Mouse (Mus musculus): ENCODE data around the gene Banf2. TPM values are rescaled to one million over a fixed set of nuclear protein-coding genes. Genes with fewer than 3 reads are reported as not detected.

Gene Banf2
- not detected in 2 replicates for total RNA-seq (2017)

DNA sequence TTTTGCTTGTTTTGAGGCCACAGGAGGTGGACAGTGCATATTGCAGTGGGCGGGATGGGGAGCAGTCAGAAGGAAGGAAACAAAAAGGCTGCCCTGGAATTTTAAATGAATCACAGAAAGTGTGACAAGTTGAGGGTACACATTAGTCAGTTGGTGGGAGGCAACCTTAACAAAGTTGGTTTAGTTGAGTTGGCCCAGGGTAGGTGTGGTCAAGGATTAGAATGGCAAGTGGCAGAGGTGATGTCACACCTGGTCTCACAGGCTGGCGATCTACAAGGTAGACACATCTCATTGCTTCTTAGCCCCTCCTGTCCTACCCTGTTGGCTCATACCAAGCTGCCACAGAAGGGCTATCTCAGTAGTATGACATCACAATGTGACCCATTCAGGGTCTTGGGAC is at the start of gene Banf2:
TSS of gene Banf2 (plus strand) at position 396 of the 400 bp plus-strand sequence.
- ATAC-seq (replicated peaks; ENCODE audit: low read depth, poor library complexity, severe bottlenecking) = no peak

DNA sequence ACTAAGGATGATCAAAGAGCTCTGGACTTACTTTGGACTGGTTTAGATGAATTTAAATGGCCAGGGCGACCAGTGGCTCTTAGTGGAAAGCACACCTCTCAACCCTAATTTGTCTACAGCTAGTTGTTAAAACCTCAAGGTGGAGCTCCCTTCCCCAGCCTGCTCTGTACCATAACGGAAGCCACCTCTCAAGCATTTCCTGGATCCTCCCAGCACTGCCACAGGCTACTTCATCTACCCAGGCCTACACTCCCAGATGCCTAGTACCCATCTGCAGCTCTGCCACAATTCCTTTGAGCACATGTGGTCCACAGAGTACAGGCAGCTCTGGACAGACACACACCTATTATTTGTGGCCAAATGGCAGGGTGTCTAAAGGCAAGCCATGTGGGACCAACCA is 49.4 kb upstream of the Banf2 start:
- peak; percentile 37 for ATAC-seq (replicated peaks; ENCODE audit: low read depth, poor library complexity, severe bottlenecking)

GRCm38 (mm10) chr2:143987485-143987884 is 45.4 kb upstream of the Banf2 start:
- ATAC-seq (replicated peaks; ENCODE audit: low read depth, poor library complexity, severe bottlenecking) = no peak

GRCm38 (mm10) chr2:143988016-143988415 is 44.8 kb upstream of the Banf2 start:
- no peak for ATAC-seq (replicated peaks; ENCODE audit: low read depth, poor library complexity, severe bottlenecking)

DNA sequence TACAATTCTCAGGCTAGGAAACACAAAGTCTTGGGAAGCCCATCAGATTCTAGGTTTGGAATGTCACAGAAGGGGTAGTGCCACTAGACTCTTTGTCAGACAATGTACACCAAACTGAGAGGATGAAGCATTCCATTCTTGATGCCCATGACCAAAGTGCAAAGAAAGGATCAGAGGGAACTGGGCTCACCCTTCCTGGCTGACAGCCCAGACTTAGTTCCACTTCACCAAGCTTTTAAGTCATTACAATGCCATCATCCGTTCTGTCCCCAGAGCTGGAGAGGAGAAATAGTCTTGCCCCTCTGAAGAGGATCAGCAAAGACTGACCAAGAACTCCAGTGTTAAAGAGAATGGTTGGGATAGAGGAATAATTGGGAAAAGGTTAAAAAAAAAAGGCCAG is 41.9 kb upstream of the Banf2 start:
- ATAC-seq (replicated peaks; ENCODE audit: low read depth, poor library complexity, severe bottlenecking) = 0 out of 2 replicates have a peak, but pooled peaks have one; percentile 20

GRCm38 (mm10) chr2:143991964-143992672 is 40.7 kb upstream of the Banf2 start:
- ATAC-seq (replicated peaks; ENCODE audit: low read depth, poor library complexity, severe bottlenecking) = no peak

GRCm38 (mm10) chr2:143992977-143993376 is 39.9 kb upstream of the Banf2 start:
- ATAC-seq (replicated peaks; ENCODE audit: low read depth, poor library complexity, severe bottlenecking) = no peak

GRCm38 (mm10) chr2:144002229-144002984 is 30.5 kb upstream of the Banf2 start:
- no peak for ATAC-seq (replicated peaks; ENCODE audit: low read depth, poor library complexity, severe bottlenecking)

DNA sequence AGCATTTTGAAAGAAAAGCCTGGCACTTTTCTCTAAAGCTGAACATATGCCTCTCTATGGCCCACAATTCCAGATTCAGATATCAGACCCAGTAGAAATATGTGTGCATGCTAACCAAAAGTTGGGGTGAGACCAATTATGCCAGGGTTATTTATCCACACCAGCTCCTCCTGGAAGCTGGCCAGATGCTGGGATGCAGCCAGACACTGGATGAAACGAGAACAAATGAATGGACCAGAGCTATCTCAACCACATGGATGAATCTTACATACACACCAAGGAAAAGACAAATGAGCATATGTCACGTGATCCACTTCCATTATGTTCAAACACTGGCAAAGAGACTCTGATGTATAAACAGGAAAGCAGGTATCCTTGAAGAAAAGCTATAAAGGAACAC is 29.3 kb upstream of the Banf2 start:
- ATAC-seq (replicated peaks; ENCODE audit: low read depth, poor library complexity, severe bottlenecking) = no peak

- ATAC-seq (replicated peaks; ENCODE audit: low read depth, poor library complexity, severe bottlenecking) = no peak
These were observed 27.5 kb upstream of the Banf2 start for GRCm38 (mm10) chr2:144005166-144005955.

GRCm38 (mm10) chr2:144006686-144007085 is 26.2 kb upstream of the Banf2 start:
- ATAC-seq (replicated peaks; ENCODE audit: low read depth, poor library complexity, severe bottlenecking) = no peak

DNA sequence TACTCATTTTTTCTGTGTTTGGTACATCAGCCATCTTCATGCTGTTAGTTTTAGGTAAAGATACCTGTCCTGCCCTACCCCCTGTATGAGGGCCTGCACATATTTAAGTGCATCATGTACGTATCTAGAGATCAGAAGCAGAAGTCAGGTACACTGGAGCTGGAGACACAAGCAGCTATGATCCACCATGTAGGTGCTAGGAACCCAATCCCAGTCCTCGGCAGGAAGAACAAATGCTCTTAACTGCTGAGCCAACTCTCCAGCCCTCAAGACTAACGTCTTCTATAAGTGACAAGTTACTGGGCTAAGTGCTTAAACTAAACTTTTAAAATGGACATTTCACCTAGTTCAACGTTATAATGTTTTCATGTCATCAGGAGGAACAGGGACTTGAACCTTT is 25.6 kb upstream of the Banf2 start:
- ATAC-seq (replicated peaks; ENCODE audit: low read depth, poor library complexity, severe bottlenecking) = no peak

GRCm38 (mm10) chr2:144009081-144009480 is 23.8 kb upstream of the Banf2 start:
- ATAC-seq (replicated peaks; ENCODE audit: low read depth, poor library complexity, severe bottlenecking) = peak; percentile 10; the same call in 1 of the 2 replicates

- peak; percentile 29 for ATAC-seq (replicated peaks; ENCODE audit: low read depth, poor library complexity, severe bottlenecking)
These were observed 23.1 kb upstream of the Banf2 start for GRCm38 (mm10) chr2:144009551-144010281.

- ATAC-seq (replicated peaks; ENCODE audit: low read depth, poor library complexity, severe bottlenecking) = peak; percentile 29
These were observed 22.4 kb upstream of the Banf2 start for GRCm38 (mm10) chr2:144010282-144011044.

DNA sequence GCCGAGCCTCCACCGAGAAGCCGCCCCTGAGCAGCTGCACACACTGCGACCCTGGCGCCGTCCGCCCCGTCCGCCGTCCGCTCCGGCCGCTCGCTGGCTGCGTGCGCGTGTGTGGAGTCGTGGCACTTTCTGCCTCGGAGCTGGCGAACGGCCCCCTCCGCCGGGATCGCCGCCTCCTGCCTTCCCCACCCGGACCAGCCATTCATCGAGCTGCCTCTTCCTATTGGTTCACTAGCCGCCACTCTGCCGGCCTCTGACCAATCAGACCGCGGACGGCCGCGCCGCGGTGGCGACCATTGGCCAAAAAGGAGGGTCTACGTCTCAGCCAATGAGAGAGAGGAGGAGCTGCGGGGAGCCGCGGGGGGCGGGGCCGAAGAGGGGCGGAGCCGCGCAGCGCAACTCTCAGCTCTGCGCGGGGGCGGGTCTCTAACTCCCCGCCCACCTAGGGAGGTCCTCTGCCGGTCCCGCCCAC is 21.7 kb upstream of the Banf2 start, which contains the start of gene Rrbp1:
TSS of gene Rrbp1 (minus strand) at position 184 of the 472 bp plus-strand sequence.
- ATAC-seq (replicated peaks; ENCODE audit: low read depth, poor library complexity, severe bottlenecking) = peak; percentile 88

DNA sequence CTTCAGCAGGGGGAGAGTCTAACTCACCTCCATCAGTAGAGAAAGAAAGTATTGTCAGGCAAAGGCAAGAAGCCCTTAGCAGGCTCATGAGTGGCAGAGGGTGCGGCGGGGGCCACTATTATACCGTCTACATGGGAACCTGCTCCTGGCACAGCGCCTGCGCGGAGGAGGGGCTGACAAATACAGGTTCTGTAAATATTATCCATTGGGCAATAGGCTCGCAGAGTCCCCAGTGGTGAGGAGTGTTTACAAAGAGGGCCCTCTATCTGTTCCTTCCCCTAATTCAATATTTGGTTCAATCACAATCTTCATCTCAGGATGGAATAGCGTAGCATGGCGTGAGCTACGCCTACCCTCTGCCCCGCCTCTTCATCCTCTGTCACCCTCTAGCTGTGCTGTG is 18.8 kb upstream of the Banf2 start:
- no peak for ATAC-seq (replicated peaks; ENCODE audit: low read depth, poor library complexity, severe bottlenecking)

- no peak for ATAC-seq (replicated peaks; ENCODE audit: low read depth, poor library complexity, severe bottlenecking)
These were observed 18.4 kb upstream of the Banf2 start for GRCm38 (mm10) chr2:144014481-144014880.

- no peak for ATAC-seq (replicated peaks; ENCODE audit: low read depth, poor library complexity, severe bottlenecking)
These were observed 17.0 kb upstream of the Banf2 start for GRCm38 (mm10) chr2:144015861-144016260.
